Mouse (Mus musculus) C2C12 (cell line): ENCODE measurements around the gene Foxo1.

Experiments used
- CEBPB ChIP-seq: IDR thresholded peaks from one replicate; pipeline ENCODE4 v1.6.1; 2011; ENCODE audit warnings: low read depth, mild to moderate bottlenecking, control low read depth, moderate library complexity
- CTCF ChIP-seq: IDR thresholded peaks from one replicate; pipeline ENCODE4 v1.5.1; 2011; ENCODE audit not compliant: control insufficient read depth, insufficient read depth, insufficient read length
- MYOD1 ChIP-seq: IDR thresholded peaks from one replicate; pipeline ENCODE4 v1.6.1; 2011; ENCODE audit warnings: low read depth; ENCODE audit not compliant: control insufficient read depth, insufficient read length
- MYOG ChIP-seq: IDR thresholded peaks from one replicate; pipeline ENCODE4 v1.6.1; 2011; ENCODE audit not compliant: control insufficient read depth, insufficient read length; ENCODE audit errors: extremely low read depth
- USF1 ChIP-seq: IDR thresholded peaks from one replicate; pipeline ENCODE4 v1.6.1; 2011; ENCODE audit warnings: low read depth, mild to moderate bottlenecking, control low read depth, moderate library complexity

DNA sequence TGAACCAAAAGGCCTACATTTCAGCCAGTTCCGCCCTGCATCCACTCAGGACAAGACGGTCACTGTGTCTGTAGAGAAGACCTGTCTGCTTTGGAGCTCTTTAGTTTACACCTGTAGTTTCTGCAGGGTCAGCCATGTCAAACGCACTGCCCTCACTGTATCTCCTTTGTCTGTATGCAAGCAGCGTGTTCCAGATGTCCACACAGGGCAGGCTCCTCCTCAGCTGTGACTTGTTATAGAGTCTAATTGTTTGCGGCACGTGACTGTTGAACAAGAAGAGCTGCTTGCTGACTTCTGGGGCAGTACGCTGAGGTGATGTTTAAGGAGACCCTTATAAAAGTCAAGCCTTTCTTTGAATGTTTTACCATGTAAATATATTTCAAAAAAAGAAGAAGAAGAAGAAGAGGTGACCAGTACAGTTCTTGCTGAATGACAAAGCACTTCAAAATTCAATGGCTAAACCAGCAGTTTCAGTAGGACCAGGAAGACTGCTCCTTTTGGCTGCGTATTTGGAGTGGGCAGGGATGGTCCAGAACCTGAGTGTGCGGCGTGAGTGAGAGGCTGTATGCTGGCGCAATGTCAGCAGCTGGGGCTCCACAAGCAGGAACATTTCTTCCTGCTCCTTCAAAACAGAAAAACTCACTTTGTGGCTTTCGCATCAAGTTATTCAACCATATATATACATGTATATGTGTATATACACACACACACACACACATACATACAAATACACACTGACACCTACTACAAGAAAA, 52.6 kb downstream of the Foxo1 start:
- TF ChIP-seq CEBPB (no peak), MYOG (no peak), CTCF (no peak), USF1 (no peak), MYOD1 (no peak)
